Mouse (Mus musculus) mouse trophoblast stem cell (cell line): ENCODE results near the gene Fxyd1.

Experiments
- in situ Hi-C, 2 experiments: fragments of 300-500 bp; cut with MseI, MboI; formaldehyde crosslinking; loops; 2 replicates in 1 of 2; 3 replicates in 1 of 2; pipeline ENCODE4 v1.15.1; 2025

Fxyd1 gene

GRCm38 (mm10) chr7:31057071-31057470, at the start of gene Fxyd1:
Fxyd1 (minus strand) TSS chr7:31057199.
- in situ Hi-C loops: loop anchor here (5.0 kb wide), 2 partner anchors 35 to 40 kb away; no protein-coding TSS in a partner anchor

GRCm38 (mm10) chr7:31106166-31106565, 49.2 kb upstream of the Fxyd1 start:
- in situ Hi-C loops: no loop called here

- in situ Hi-C loops: no loop called here
Measured at GRCm38 (mm10) chr7:31105061-31105768, 48.2 kb upstream of the Fxyd1 start.

- in situ Hi-C loops: no loop called here
Measured at GRCm38 (mm10) chr7:31100786-31101185, 43.8 kb upstream of the Fxyd1 start.

- in situ Hi-C loops: loop anchor here in 1 of 2 experiments (5.0 kb wide), 1 partner anchor 42 kb away; the partner anchor contains the start of genes Fxyd1 and Lgi4
Measured at GRCm38 (mm10) chr7:31099612-31099982, 42.6 kb upstream of the Fxyd1 start.

- in situ Hi-C loops: loop anchor here in 1 of 2 experiments (5.0 kb wide), 1 partner anchor 42 kb away; the partner anchor contains the start of genes Fxyd1 and Lgi4
Measured at GRCm38 (mm10) chr7:31098697-31099611, 42.0 kb upstream of the Fxyd1 start.

- in situ Hi-C loops: loop anchor here in 1 of 2 experiments (5.0 kb wide), 1 partner anchor 40 kb away; the partner anchor contains the start of genes Fxyd1 and Lgi4
Measured at GRCm38 (mm10) chr7:31097583-31098248, 40.7 kb upstream of the Fxyd1 start.

- in situ Hi-C loops: loop anchor here in 1 of 2 experiments (5.0 kb wide), 1 partner anchor 40 kb away; the partner anchor contains the start of genes Fxyd1 and Lgi4
Measured at GRCm38 (mm10) chr7:31096892-31097564, 40.0 kb upstream of the Fxyd1 start.

- in situ Hi-C loops: loop anchor here (5.0 kb wide), 1 partner anchor 38 kb away; the partner anchor contains the start of genes Fxyd1 (in 2 of the 2) and Lgi4 (in 2 of the 2)
Measured at GRCm38 (mm10) chr7:31094774-31095501, 37.9 kb upstream of the Fxyd1 start.

- in situ Hi-C loops: loop anchor here in 1 of 2 experiments (5.0 kb wide), 1 partner anchor 32 kb away; the partner anchor contains the start of genes Fxyd1 and Lgi4
Measured at GRCm38 (mm10) chr7:31089721-31090120, 32.7 kb upstream of the Fxyd1 start.

- in situ Hi-C loops: no loop called here
Measured at GRCm38 (mm10) chr7:31088206-31088605, 31.2 kb upstream of the Fxyd1 start.

- in situ Hi-C loops: no loop called here
Measured at GRCm38 (mm10) chr7:31087262-31087661, 30.3 kb upstream of the Fxyd1 start.

- in situ Hi-C loops: no loop called here
Measured at GRCm38 (mm10) chr7:31086175-31086755, 29.3 kb upstream of the Fxyd1 start.

- in situ Hi-C loops: no loop called here
Measured at GRCm38 (mm10) chr7:31085171-31085570, 28.2 kb upstream of the Fxyd1 start.

- in situ Hi-C loops: no loop called here
Measured at GRCm38 (mm10) chr7:31084140-31084539, 27.1 kb upstream of the Fxyd1 start.

- in situ Hi-C loops: no loop called here
Measured at GRCm38 (mm10) chr7:31082831-31083588, 26.0 kb upstream of the Fxyd1 start.

GRCm38 (mm10) chr7:31082106-31082505, 25.1 kb upstream of the Fxyd1 start:
- in situ Hi-C loops: no loop called here

GRCm38 (mm10) chr7:31081106-31081505, 24.1 kb upstream of the Fxyd1 start:
- in situ Hi-C loops: no loop called here

- in situ Hi-C loops: no loop called here
Measured at GRCm38 (mm10) chr7:31080611-31081010, 23.6 kb upstream of the Fxyd1 start.
